Mouse (Mus musculus) embryonic facial prominence, embryonic 13.5 days (tissue): ENCODE measurements at regions not wholly inside any gene's neighbourhood (a gene's known extent, or its start where the extent isn't known, plus 50 kb on each side); places are given as distances from the start of the nearest gene placed in this dataset.

Source experiments
- ATAC-seq: fragments of 200-750 bp; cut with Nextera tagmentation; 2 replicates; pipeline ENCODE4 v1.8.0; 2017; ENCODE audit warnings: low read depth; ENCODE audit not compliant: insufficient number of reproducible peaks, insufficient read depth, low FRiP score, low TSS enrichment
- H3K27ac ChIP-seq: fragments of 300-500 bp; sonication (generic); 2 replicates; pipeline ENCODE4 v1.5.1; 2015; ENCODE audit warnings: moderate library complexity, mild to moderate bottlenecking, inconsistent platforms
- H3K27me3 ChIP-seq: fragments of 300-500 bp; sonication (generic); 2 replicates; pipeline ENCODE4 v1.6.1; 2015; ENCODE audit warnings: mild to moderate bottlenecking, inconsistent platforms
- H3K36me3 ChIP-seq: fragments of 300-500 bp; sonication (generic); 2 replicates; pipeline ENCODE4 v1.6.1; 2015; ENCODE audit warnings: mild to moderate bottlenecking, inconsistent platforms
- H3K4me1 ChIP-seq: fragments of 300-500 bp; sonication (generic); 2 replicates; pipeline ENCODE4 v1.6.1; 2015; ENCODE audit warnings: inconsistent platforms
- H3K4me2 ChIP-seq: fragments of 300-500 bp; sonication (generic); 2 replicates; pipeline ENCODE4 v1.6.1; 2015; ENCODE audit warnings: moderate library complexity, mild to moderate bottlenecking, inconsistent platforms
- H3K4me3 ChIP-seq: fragments of 300-500 bp; sonication (generic); 2 replicates; pipeline ENCODE4 v1.5.1; 2015; ENCODE audit warnings: mild to moderate bottlenecking, inconsistent platforms
- H3K9ac ChIP-seq: fragments of 300-500 bp; sonication (generic); 2 replicates; pipeline ENCODE4 v1.6.1; 2015; ENCODE audit warnings: mild to moderate bottlenecking, inconsistent platforms
- H3K9me3 ChIP-seq: fragments of 300-500 bp; sonication (generic); 2 replicates; pipeline ENCODE4 v1.6.1; 2016; ENCODE audit warnings: inconsistent platforms
- WGBS: fragments of 180-500 bp; shearing (Covaris S2); methylation state at CpG from one replicate; pipeline ENCODE4 v1.1.7; 2015; ENCODE audit warnings: mixed read lengths; 5-methylcytosine and 5-hydroxymethylcytosine counted together

GRCm38 (mm10) chr12:39921481-39921880 lies 116.3 kb downstream of the Arl4a start:
- Histone ChIP-seq H3K4me1 (peaks cover 4% of the 10 kb centered on the region; the same call in 1 of the 2 replicates), H3K9ac (no peak overlapping the region), H3K4me3 (no peak overlapping the region), H3K4me2 (no peak overlapping the region), H3K27me3 (no peaks in the 10 kb centered on the region), H3K27ac (no peak overlapping the region), H3K36me3 (no peaks in the 10 kb centered on the region), H3K9me3 (no peaks in the 10 kb centered on the region)
- no peak for ATAC-seq
- 78% methylated on average over 3 of the region's 3 CpGs for WGBS

- Histone ChIP-seq H3K9ac (no peak overlapping the region), H3K36me3 (no peaks in the 10 kb centered on the region), H3K4me3 (no peak overlapping the region), H3K27ac (no peak overlapping the region), H3K4me2 (no peak overlapping the region; the same call in 1 of the 2 replicates), H3K9me3 (no peaks in the 10 kb centered on the region), H3K4me1 (peaks cover 4% of the 10 kb centered on the region; the same call in 1 of the 2 replicates), H3K27me3 (no peaks in the 10 kb centered on the region)
- 32% methylated on average over 8 of the region's 8 CpGs for WGBS
- 0 out of 2 replicates have a peak, but pooled peaks have one; percentile 15 for ATAC-seq
Measured at GRCm38 (mm10) chr12:39920466-39920913, 117.3 kb downstream of the Arl4a start.

GRCm38 (mm10) chr12:39919909-39920308 lies 117.9 kb downstream of the Arl4a start:
- no peak for ATAC-seq
- Histone ChIP-seq H3K9ac (no peak overlapping the region), H3K27me3 (no peaks in the 10 kb centered on the region), H3K4me2 (no peak overlapping the region), H3K36me3 (no peaks in the 10 kb centered on the region), H3K4me1 (peaks cover 4% of the 10 kb centered on the region; the same call in 1 of the 2 replicates), H3K9me3 (no peaks in the 10 kb centered on the region), H3K27ac (no peak overlapping the region), H3K4me3 (no peak overlapping the region)
- 90% methylated on average over 2 of the region's 2 CpGs for WGBS

- Histone ChIP-seq H3K4me1 (no peaks in the 10 kb centered on the region), H3K9me3 (no peaks in the 10 kb centered on the region), H3K4me3 (no peak overlapping the region), H3K27me3 (no peaks in the 10 kb centered on the region), H3K9ac (no peak overlapping the region), H3K4me2 (no peak overlapping the region), H3K36me3 (no peaks in the 10 kb centered on the region), H3K27ac (no peak overlapping the region)
- no peak for ATAC-seq
- 52% methylated on average over 5 of the region's 5 CpGs for WGBS
Measured at GRCm38 (mm10) chr12:39888493-39888892, 149.3 kb downstream of the Arl4a start.

GRCm38 (mm10) chr12:39885366-39885765 lies 152.5 kb downstream of the Arl4a start:
- H3K27me3 ChIP-seq: no peaks in the 10 kb centered on the region
- no peak overlapping the region for H3K4me2 ChIP-seq
- H3K4me3 ChIP-seq: no peak overlapping the region
- no peak for ATAC-seq
- H3K4me1 ChIP-seq: no peaks in the 10 kb centered on the region
- H3K9ac ChIP-seq: no peak overlapping the region
- H3K27ac ChIP-seq: no peak overlapping the region
- no peaks in the 10 kb centered on the region for H3K9me3 ChIP-seq
- 32% methylated on average over 3 of the region's 3 CpGs for WGBS
- H3K36me3 ChIP-seq: no peaks in the 10 kb centered on the region

GRCm38 (mm10) chr12:39880309-39880708 lies 157.5 kb downstream of the Arl4a start:
- Histone ChIP-seq H3K9me3 (no peaks in the 10 kb centered on the region), H3K4me2 (no peak overlapping the region), H3K27ac (no peak overlapping the region), H3K9ac (no peak overlapping the region), H3K36me3 (no peaks in the 10 kb centered on the region), H3K27me3 (no peaks in the 10 kb centered on the region), H3K4me3 (no peak overlapping the region), H3K4me1 (no peaks in the 10 kb centered on the region)
- 72% methylated on average over 1 of the region's 1 CpGs for WGBS
- ATAC-seq: no peak

- no peak overlapping the region for H3K9ac ChIP-seq
- no peaks in the 10 kb centered on the region for H3K4me1 ChIP-seq
- H3K36me3 ChIP-seq: no peaks in the 10 kb centered on the region
- no peaks in the 10 kb centered on the region for H3K27me3 ChIP-seq
- no peak overlapping the region for H3K27ac ChIP-seq
- no peak overlapping the region for H3K4me2 ChIP-seq
- no peaks in the 10 kb centered on the region for H3K9me3 ChIP-seq
- no peak for ATAC-seq
- no peak overlapping the region for H3K4me3 ChIP-seq
- WGBS: 89% methylated on average over 6 of the region's 6 CpGs
Measured at GRCm38 (mm10) chr12:39873917-39874316, 163.9 kb downstream of the Arl4a start.

GRCm38 (mm10) chr12:39861797-39862196 lies 176.0 kb downstream of the Arl4a start:
- Histone ChIP-seq H3K9me3 (no peaks in the 10 kb centered on the region), H3K9ac (no peak overlapping the region), H3K27me3 (no peaks in the 10 kb centered on the region), H3K36me3 (no peaks in the 10 kb centered on the region), H3K4me2 (no peak overlapping the region), H3K4me1 (no peaks in the 10 kb centered on the region), H3K27ac (no peak overlapping the region), H3K4me3 (no peak overlapping the region)
- ATAC-seq: no peak
- 83% methylated on average over 1 of the region's 1 CpGs for WGBS

GRCm38 (mm10) chr12:39851610-39852009 lies 186.2 kb downstream of the Arl4a start:
- H3K4me2 ChIP-seq: no peak overlapping the region
- no peak overlapping the region for H3K27ac ChIP-seq
- no peak overlapping the region for H3K4me3 ChIP-seq
- no peaks in the 10 kb centered on the region for H3K36me3 ChIP-seq
- no peaks in the 10 kb centered on the region for H3K9me3 ChIP-seq
- ATAC-seq: no peak
- H3K27me3 ChIP-seq: no peaks in the 10 kb centered on the region
- 84% methylated on average over 6 of the region's 6 CpGs for WGBS
- no peak overlapping the region for H3K9ac ChIP-seq
- no peaks in the 10 kb centered on the region for H3K4me1 ChIP-seq

GRCm38 (mm10) chr12:39849346-39850058 lies 188.3 kb downstream of the Arl4a start:
- no peak overlapping the region for H3K4me3 ChIP-seq
- H3K27ac ChIP-seq: no peak overlapping the region
- whole genome bisulfite sequencing: 77% methylated on average over 3 of the region's 3 CpGs
- no peaks in the 10 kb centered on the region for H3K27me3 ChIP-seq
- no peak for ATAC-seq
- no peaks in the 10 kb centered on the region for H3K36me3 ChIP-seq
- no peak overlapping the region for H3K9ac ChIP-seq
- H3K9me3 ChIP-seq: no peaks in the 10 kb centered on the region
- H3K4me1 ChIP-seq: no peaks in the 10 kb centered on the region
- no peak overlapping the region for H3K4me2 ChIP-seq

- 86% methylated on average over 2 of the region's 2 CpGs for WGBS
- no peaks in the 10 kb centered on the region for H3K4me1 ChIP-seq
- no peak overlapping the region for H3K4me3 ChIP-seq
- H3K36me3 ChIP-seq: no peaks in the 10 kb centered on the region
- H3K27ac ChIP-seq: no peak overlapping the region
- H3K9ac ChIP-seq: no peak overlapping the region
- no peak overlapping the region for H3K4me2 ChIP-seq
- no peaks in the 10 kb centered on the region for H3K9me3 ChIP-seq
- no peak for ATAC-seq
- no peaks in the 10 kb centered on the region for H3K27me3 ChIP-seq
Measured at GRCm38 (mm10) chr12:39840615-39841014, 197.2 kb downstream of the Arl4a start.

- Histone ChIP-seq H3K4me3 (no peak overlapping the region), H3K4me2 (no peak overlapping the region), H3K27me3 (no peaks in the 10 kb centered on the region), H3K4me1 (no peaks in the 10 kb centered on the region), H3K27ac (no peak overlapping the region), H3K36me3 (no peaks in the 10 kb centered on the region), H3K9ac (no peak overlapping the region), H3K9me3 (no peaks in the 10 kb centered on the region)
- WGBS: 68% methylated on average over 1 of the region's 1 CpGs
- ATAC-seq: 0 out of 2 replicates have a peak, but pooled peaks have one; percentile 37
Measured at GRCm38 (mm10) chr12:39840179-39840578, 197.6 kb downstream of the Arl4a start.
